Mouse (Mus musculus) thymus, adult 2 months (tissue): ENCODE measurements around the gene Zdhhc1.

ENCODE experiments used
- CTCF ChIP-seq: fragments of 200-500 bp; IDR thresholded peaks from 2 replicates; pipeline ENCODE4 v1.5.1; 2012; ENCODE audit warnings: mild to moderate bottlenecking, control low read depth, low read length, moderate library complexity, borderline replicate concordance; ENCODE audit not compliant: control insufficient read depth, poor library complexity, insufficient read depth; ENCODE audit errors: extremely low read depth
- POLR2A ChIP-seq: fragments of 200-500 bp; IDR thresholded peaks from 2 replicates; pipeline ENCODE4 v1.6.1; 2012; ENCODE audit warnings: mild to moderate bottlenecking, low read length, control low read depth, moderate library complexity; ENCODE audit not compliant: control insufficient read depth, poor library complexity, insufficient read depth; ENCODE audit errors: extremely low read depth

DNA sequence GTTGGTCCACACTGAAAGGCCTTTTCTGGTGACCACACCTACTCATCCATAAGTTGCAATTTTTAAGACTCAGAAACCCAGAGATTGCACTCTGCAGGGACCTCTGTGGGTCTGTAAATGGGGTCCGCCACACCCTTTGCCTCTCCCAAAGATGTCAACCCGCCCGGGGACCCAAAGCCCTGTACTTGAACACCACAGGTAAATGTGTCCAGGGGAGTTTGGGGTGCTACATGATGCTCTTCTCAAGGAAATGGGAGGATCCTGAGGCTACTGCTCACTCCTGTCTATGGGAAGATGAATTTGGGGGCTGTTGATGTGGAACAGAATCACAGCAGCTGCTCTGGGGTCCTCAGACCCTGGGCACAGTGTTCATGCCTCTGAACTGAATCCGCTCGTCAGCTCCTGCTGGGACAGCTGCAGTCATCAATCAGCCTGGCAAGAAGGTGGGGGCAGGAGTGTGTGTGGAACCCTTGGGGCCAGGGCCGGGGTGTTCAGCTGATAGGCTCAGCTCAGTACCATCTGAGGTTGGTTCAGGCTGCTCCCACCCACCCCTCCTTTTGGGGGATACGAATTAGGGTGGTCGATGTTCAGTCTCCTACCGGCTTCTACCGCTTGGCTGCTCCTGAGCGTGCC is 25.9 kb downstream of the Zdhhc1 start:
- no peak for TF ChIP-seq POLR2A
- TF ChIP-seq CTCF, result no peak
